Mouse (Mus musculus): ENCODE measurements around the gene Tgif2lx1. TPM values are rescaled to one million over a fixed set of nuclear protein-coding genes. Genes with fewer than 3 reads are reported as not detected.
"Not testable (repeated sequence)": the region's sequence is repeated elsewhere in the genome, so short reads cannot be mapped to it uniquely, and the experiment has no call there.

Tgif2lx1 gene
- polyA plus RNA-seq (2015; fragmentation: Nextera tagmentation; extraction: Ambion mirVana): not detected in 2 replicates

DNA sequence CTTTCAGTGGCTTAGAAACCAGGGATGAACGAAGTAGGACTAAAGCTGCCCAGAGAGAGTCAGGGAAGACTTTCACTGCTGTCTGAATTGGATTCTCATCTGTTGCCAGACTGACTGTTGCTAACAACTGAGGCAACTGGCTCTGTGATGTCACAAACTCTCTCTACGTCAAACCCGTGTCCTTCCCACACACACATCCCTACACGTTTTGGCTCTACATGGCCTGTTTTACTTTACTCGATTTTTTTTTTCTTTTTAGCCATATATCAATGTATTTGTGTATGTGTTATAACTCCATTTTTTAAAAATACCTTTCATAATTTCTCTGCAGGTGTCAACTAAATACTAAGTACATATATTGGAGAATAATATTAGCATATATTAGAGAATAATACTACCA, at the start of gene Tgif2lx1:
Gene Tgif2lx1 (minus strand): TSS at position 101 of the 400 bp plus-strand sequence.
- not testable (repeated sequence) for H3K27ac ChIP-seq (ENCODE audit: low read length); ATAC-seq (ENCODE audit: insufficient read depth, low FRiP score); H3K36me3 ChIP-seq (ENCODE audit: control insufficient read depth, insufficient read depth, low read length); H3K4me1 ChIP-seq (ENCODE audit: control insufficient read depth, insufficient read depth, low read length); H3K9ac ChIP-seq (ENCODE audit: low read length); H3K9me3 ChIP-seq (replicated peaks; ENCODE audit: control insufficient read depth, low read length); H3K4me2 ChIP-seq (ENCODE audit: low read depth, low read length); H3K4me3 ChIP-seq (replicated peaks; ENCODE audit: low read length); H3K27me3 ChIP-seq (ENCODE audit: control insufficient read depth, insufficient read depth, low read length)
- WGBS: no CpG with 5 or more reads among the region's 5 CpGs

Other genes with a start within 250 kb of the Tgif2lx1 start
- not detected in 2 replicates for gene Tgif2lx2, start 53.5 kb downstream of the Tgif2lx1 start, polyA plus RNA-seq (2015; fragmentation: Nextera tagmentation; extraction: Ambion mirVana)

Measured in stomach, embryonic 16.5 days (tissue).